Mouse (Mus musculus) cerebellum, adult 2 months (tissue): ENCODE measurements around the gene Polr3gl.

Source experiments
- CTCF ChIP-seq: fragments of 200-500 bp; IDR thresholded peaks from 2 replicates; pipeline ENCODE4 v1.5.1; 2011; ENCODE audit warnings: low read depth, mild to moderate bottlenecking, control low read depth, low read length, moderate library complexity, borderline replicate concordance; ENCODE audit not compliant: insufficient read depth
- POLR2A ChIP-seq: fragments of 200-500 bp; IDR thresholded peaks from 2 replicates; pipeline ENCODE4 v1.6.1; 2011; ENCODE audit warnings: low read length, control low read depth, borderline replicate concordance; ENCODE audit not compliant: insufficient read depth

- TF ChIP-seq CTCF (no peak), POLR2A (no peak)
Observed at GRCm38 (mm10) chr3:96541328-96542078, 52.5 kb downstream of the Polr3gl start.
